Mouse (Mus musculus) embryonic facial prominence, embryonic 11.5 days (tissue): ENCODE measurements at regions not wholly inside any gene's neighbourhood (a gene's known extent, or its start where the extent isn't known, plus 50 kb on each side); places are given as distances from the start of the nearest gene placed in this dataset.

Experiments
- ATAC-seq: fragments of 200-750 bp; cut with Nextera tagmentation; replicated peaks from 2 replicates; pipeline ENCODE4 v1.8.0; 2017; ENCODE audit warnings: low read depth; ENCODE audit not compliant: insufficient number of reproducible peaks, low FRiP score, low TSS enrichment
- DNase-seq: peaks from one replicate; pipeline ENCODE4 v3.0.0-alpha.2; 2015; ENCODE audit warnings: low spot score
- H3K27ac ChIP-seq: fragments of 300-500 bp; sonication (generic); replicated peaks from 2 replicates; pipeline ENCODE4 v1.5.1; 2014; ENCODE audit warnings: mild to moderate bottlenecking, low read depth, low read length, control low read depth
- H3K27me3 ChIP-seq: fragments of 300-500 bp; sonication (generic); 2 replicates; pipeline ENCODE4 v1.6.1; 2014; ENCODE audit warnings: mild to moderate bottlenecking, low read length, moderate library complexity, mixed read lengths; ENCODE audit not compliant: control insufficient read depth, insufficient read depth
- H3K36me3 ChIP-seq: fragments of 300-500 bp; sonication (generic); replicated peaks from 2 replicates; pipeline ENCODE4 v1.6.1; 2014; ENCODE audit warnings: low read depth, mild to moderate bottlenecking, low read length, moderate library complexity, mixed read lengths; ENCODE audit not compliant: control insufficient read depth, insufficient read depth
- H3K4me1 ChIP-seq: fragments of 300-500 bp; sonication (generic); 2 replicates; pipeline ENCODE4 v1.6.1; 2014; ENCODE audit warnings: low read length, mixed read lengths; ENCODE audit not compliant: control insufficient read depth, insufficient read depth
- H3K4me2 ChIP-seq: fragments of 300-500 bp; sonication (generic); 2 replicates; pipeline ENCODE4 v1.6.1; 2014; ENCODE audit warnings: low read depth, mild to moderate bottlenecking, control low read depth, low read length, moderate library complexity
- H3K4me3 ChIP-seq: fragments of 300-500 bp; sonication (generic); 2 replicates; pipeline ENCODE4 v1.5.1; 2014; ENCODE audit warnings: low read depth, low read length, control low read depth
- H3K9ac ChIP-seq: fragments of 300-500 bp; sonication (generic); replicated peaks from 2 replicates; pipeline ENCODE4 v1.6.1; 2014; ENCODE audit warnings: mild to moderate bottlenecking, control low read depth, low read length
- H3K9me3 ChIP-seq: fragments of 300-500 bp; sonication (generic); replicated peaks from 2 replicates; pipeline ENCODE4 v1.6.1; 2016; ENCODE audit warnings: mild to moderate bottlenecking, low read length, inconsistent platforms, mixed read lengths; ENCODE audit not compliant: control insufficient read depth
- WGBS: fragments of 180-500 bp; shearing (Covaris S2); extraction: QIAGEN DNeasy Blood & Tissue Kit; methylation state at CpG from one replicate; pipeline ENCODE4 v1.1.7; 2014; 5-methylcytosine and 5-hydroxymethylcytosine counted together

GRCm38 (mm10) chr9:80683030-80683692 lies 217.9 kb upstream of the Impg1 start:
- DNase-seq (no peak), ATAC-seq (no peak)
- H3K36me3 ChIP-seq: no peaks in the 10 kb centered on the region
- no peaks in the 10 kb centered on the region for H3K9me3 ChIP-seq
- 71% methylated on average over 5 of the region's 5 CpGs for WGBS
- no peak overlapping the region for H3K4me3 ChIP-seq
- no peaks in the 10 kb centered on the region for H3K4me1 ChIP-seq
- no peaks in the 10 kb centered on the region for H3K27me3 ChIP-seq
- no peak overlapping the region for H3K9ac ChIP-seq
- no peak overlapping the region for H3K4me2 ChIP-seq
- no peak overlapping the region for H3K27ac ChIP-seq

DNA sequence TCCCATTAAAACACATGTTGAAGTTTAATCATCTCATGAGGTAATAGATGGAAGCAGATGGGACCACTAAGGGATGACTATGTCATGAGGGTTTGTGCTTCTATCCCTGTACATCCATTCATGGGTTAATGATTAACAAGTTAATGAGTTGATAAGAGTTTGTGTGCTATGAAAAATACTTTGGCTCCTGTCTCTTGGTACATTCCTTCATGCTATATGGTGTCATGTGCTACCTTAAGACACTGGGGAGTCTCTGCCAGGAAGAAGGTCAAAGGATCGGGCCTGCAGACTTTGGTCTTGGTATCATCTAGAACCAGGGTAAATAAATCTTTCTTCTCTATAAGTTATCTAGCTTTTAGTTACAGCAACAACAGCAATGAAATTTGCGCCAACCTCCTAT lies 216.4 kb upstream of the Impg1 start:
- H3K27ac ChIP-seq: no peak overlapping the region
- no peaks in the 10 kb centered on the region for H3K27me3 ChIP-seq
- no peak overlapping the region for H3K4me2 ChIP-seq
- H3K4me3 ChIP-seq: no peak overlapping the region
- no peaks in the 10 kb centered on the region for H3K36me3 ChIP-seq
- no peaks in the 10 kb centered on the region for H3K4me1 ChIP-seq
- H3K9me3 ChIP-seq: no peaks in the 10 kb centered on the region
- DNase-seq: no peak
- WGBS: 92% methylated on average over 2 of the region's 2 CpGs
- no peak for ATAC-seq
- H3K9ac ChIP-seq: no peak overlapping the region

DNA sequence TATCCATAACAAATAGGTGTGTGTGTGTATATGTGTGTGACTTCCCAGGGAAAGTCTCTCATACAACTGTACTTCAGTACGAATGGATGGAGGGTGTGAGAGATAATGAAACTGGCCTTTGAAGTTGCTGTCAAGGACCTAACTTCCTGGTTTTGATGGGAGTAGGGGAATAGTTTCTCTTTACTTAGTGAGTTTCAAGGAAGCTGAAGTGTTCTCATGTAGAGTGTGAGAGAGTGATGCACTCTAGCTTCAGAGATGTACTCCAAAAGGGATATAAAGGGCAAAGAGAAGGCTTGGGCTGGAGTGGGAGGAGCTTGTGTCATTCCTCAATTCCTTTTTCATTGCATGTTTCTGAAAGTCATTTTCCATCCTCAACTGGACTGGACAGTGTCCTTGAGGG lies 206.2 kb upstream of the Impg1 start:
- 87% methylated on average over 1 of the region's 1 CpGs for WGBS
- Histone ChIP-seq H3K9ac (no peak overlapping the region), H3K4me2 (no peak overlapping the region), H3K36me3 (no peaks in the 10 kb centered on the region), H3K4me3 (no peak overlapping the region), H3K9me3 (no peaks in the 10 kb centered on the region), H3K4me1 (no peaks in the 10 kb centered on the region), H3K27me3 (no peaks in the 10 kb centered on the region), H3K27ac (no peak overlapping the region)
- DNase-seq (no peak), ATAC-seq (no peak)

GRCm38 (mm10) chr9:80668575-80669248 lies 203.4 kb upstream of the Impg1 start:
- Histone ChIP-seq H3K9me3 (no peaks in the 10 kb centered on the region), H3K9ac (no peak overlapping the region), H3K27me3 (no peaks in the 10 kb centered on the region), H3K36me3 (no peaks in the 10 kb centered on the region), H3K4me1 (no peaks in the 10 kb centered on the region), H3K4me3 (no peak overlapping the region), H3K4me2 (no peak overlapping the region), H3K27ac (no peak overlapping the region)
- DNase-seq (no peak), ATAC-seq (no peak)
- WGBS: 70% methylated on average over 5 of the region's 5 CpGs

- H3K27me3 ChIP-seq: no peaks in the 10 kb centered on the region
- H3K36me3 ChIP-seq: no peaks in the 10 kb centered on the region
- no peaks in the 10 kb centered on the region for H3K9me3 ChIP-seq
- 84% methylated on average over 1 of the region's 1 CpGs for WGBS
- no peak overlapping the region for H3K4me3 ChIP-seq
- no peak overlapping the region for H3K4me2 ChIP-seq
- no peaks in the 10 kb centered on the region for H3K4me1 ChIP-seq
- ATAC-seq: no peak
- DNase-seq: no peak
- H3K9ac ChIP-seq: no peak overlapping the region
- no peak overlapping the region for H3K27ac ChIP-seq
These were observed 193.5 kb upstream of the Impg1 start for GRCm38 (mm10) chr9:80658755-80659154.

GRCm38 (mm10) chr9:80615114-80615513 lies 149.8 kb upstream of the Impg1 start:
- DNase-seq: no peak
- no peak overlapping the region for H3K9ac ChIP-seq
- H3K36me3 ChIP-seq: no peaks in the 10 kb centered on the region
- H3K4me2 ChIP-seq: no peak overlapping the region
- no peak for ATAC-seq
- no peak overlapping the region for H3K27ac ChIP-seq
- 84% methylated on average over 3 of the region's 3 CpGs for WGBS
- no peaks in the 10 kb centered on the region for H3K4me1 ChIP-seq
- H3K9me3 ChIP-seq: no peaks in the 10 kb centered on the region
- H3K27me3 ChIP-seq: no peaks in the 10 kb centered on the region
- H3K4me3 ChIP-seq: no peak overlapping the region

- ATAC-seq (no peak), DNase-seq (no peak)
- H3K27me3 ChIP-seq: no peaks in the 10 kb centered on the region
- no peak overlapping the region for H3K4me2 ChIP-seq
- H3K36me3 ChIP-seq: no peaks in the 10 kb centered on the region
- no peak overlapping the region for H3K9ac ChIP-seq
- H3K4me1 ChIP-seq: no peaks in the 10 kb centered on the region
- no peaks in the 10 kb centered on the region for H3K9me3 ChIP-seq
- H3K27ac ChIP-seq: no peak overlapping the region
- no peak overlapping the region for H3K4me3 ChIP-seq
These were observed 134.7 kb upstream of the Impg1 start for GRCm38 (mm10) chr9:80600019-80600418.

GRCm38 (mm10) chr9:80565388-80566024 lies 100.2 kb upstream of the Impg1 start:
- Histone ChIP-seq H3K27me3 (no peaks in the 10 kb centered on the region), H3K27ac (no peak overlapping the region), H3K36me3 (no peaks in the 10 kb centered on the region), H3K9ac (no peak overlapping the region), H3K4me2 (no peak overlapping the region), H3K4me1 (no peaks in the 10 kb centered on the region), H3K4me3 (no peak overlapping the region), H3K9me3 (no peaks in the 10 kb centered on the region)
- DNase-seq: peak; percentile 13
- peak; percentile 29; the same call in 1 of the 2 replicates for ATAC-seq
- WGBS: 54% methylated on average over 4 of the region's 4 CpGs
